Mouse (Mus musculus) C2C12 (cell line): ENCODE results near the gene Grik4.

ENCODE experiments used
- CTCF ChIP-seq: IDR thresholded peaks from one replicate; pipeline ENCODE4 v1.5.1; 2011; ENCODE audit not compliant: control insufficient read depth, insufficient read depth, insufficient read length
- MAX ChIP-seq: IDR thresholded peaks from one replicate; pipeline ENCODE4 v1.6.1; 2011; ENCODE audit warnings: mild to moderate bottlenecking, control low read depth
- MYOD1 ChIP-seq: IDR thresholded peaks from one replicate; pipeline ENCODE4 v1.6.1; 2011; ENCODE audit warnings: low read depth; ENCODE audit not compliant: control insufficient read depth, insufficient read length
- MYOG ChIP-seq: IDR thresholded peaks from one replicate; pipeline ENCODE4 v1.6.1; 2011; ENCODE audit not compliant: control insufficient read depth, insufficient read length; ENCODE audit errors: extremely low read depth
- USF1 ChIP-seq: IDR thresholded peaks from one replicate; pipeline ENCODE4 v1.6.1; 2011; ENCODE audit warnings: low read depth, mild to moderate bottlenecking, control low read depth, moderate library complexity

GRCm38 (mm10) chr9:42703191-42703854 is 241.0 kb downstream of the Grik4 start:
- TF ChIP-seq MAX (no peak), CTCF (no peak), MYOD1 (no peak), USF1 (no peak), MYOG (no peak)
